Mouse (Mus musculus) gastrocnemius, postnatal 36 days (tissue): ENCODE data around the gene Tex33. TPM values are rescaled to one million over a fixed set of nuclear protein-coding genes. Genes with fewer than 3 reads are reported as not detected.

ENCODE experiments used
- DNase-seq, 2 experiments: peaks; one replicate each; pipeline ENCODE4 v3.0.0; 2022
- intact Hi-C: fragments of 180-260 bp; cut with DNase I; formaldehyde crosslinking; loops from one replicate; pipeline ENCODE4 v1.15.1; 2025
- long read RNA-seq, 2 experiments: library from polyadenylated mRNA; stranded (forward); transcript quantifications; one replicate each; pipeline ENCODE4 v2.0.0; 2021
- total RNA-seq, 2 experiments: library from RNA; stranded (reverse); gene quantifications; 2 replicates each; pipeline ENCODE4 v1.2.3; 2021

Tex33 gene
- total RNA-seq, result not detected
- long read RNA-seq, experiment 1, result 0 reads
- long read RNA-seq, experiment 2, result 0 reads

DNA sequence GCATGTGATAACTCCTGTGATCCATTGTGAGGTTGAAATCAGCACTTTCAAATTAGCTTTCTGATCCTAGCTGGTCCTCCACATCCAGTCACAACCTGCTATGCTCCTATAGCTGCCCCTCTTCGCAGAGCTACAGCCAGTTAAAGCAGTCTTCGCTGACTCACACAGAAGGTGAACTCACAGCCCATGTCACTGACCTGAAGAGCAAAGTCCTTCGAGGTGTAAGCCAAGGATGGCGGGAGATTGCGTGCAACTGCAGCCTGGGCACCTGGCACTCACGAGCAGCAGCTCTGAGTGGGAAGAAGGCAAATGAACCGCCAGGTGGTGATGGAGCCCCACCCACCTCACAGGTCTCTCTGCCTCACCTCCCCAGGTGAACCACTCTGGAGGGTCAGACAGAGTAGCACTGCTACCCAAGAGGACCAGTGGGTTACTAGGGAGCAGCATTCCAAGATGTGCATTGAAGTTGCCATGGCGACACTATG, at the start of gene Tex33:
TSS of gene Tex33 (minus strand) at position 435 of the 485 bp plus-strand sequence.
- intact Hi-C loops, result no loop called here
- DNase-seq, result no peak

DNA sequence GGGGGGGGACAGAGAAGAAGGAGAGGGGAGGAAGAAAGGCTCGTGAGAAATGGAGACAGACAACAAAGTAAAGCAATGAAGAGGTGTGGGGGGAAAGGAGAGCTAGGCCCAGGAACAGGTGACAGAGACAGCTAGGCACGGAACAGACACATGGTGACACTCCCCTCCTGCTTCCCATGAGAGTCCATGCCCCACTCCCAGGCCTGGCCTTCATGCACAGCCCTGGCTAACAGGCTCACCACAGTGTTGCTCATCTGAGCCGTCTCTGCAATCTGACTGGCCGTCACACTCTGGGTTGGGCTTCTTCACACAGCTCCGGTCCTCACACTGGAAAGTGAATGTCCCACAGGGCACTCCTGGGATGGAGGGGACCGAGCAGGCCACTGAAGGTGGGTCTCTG, 48.1 kb upstream of the Tex33 start:
- intact Hi-C loops, result no loop called here
- no peak for DNase-seq

DNA sequence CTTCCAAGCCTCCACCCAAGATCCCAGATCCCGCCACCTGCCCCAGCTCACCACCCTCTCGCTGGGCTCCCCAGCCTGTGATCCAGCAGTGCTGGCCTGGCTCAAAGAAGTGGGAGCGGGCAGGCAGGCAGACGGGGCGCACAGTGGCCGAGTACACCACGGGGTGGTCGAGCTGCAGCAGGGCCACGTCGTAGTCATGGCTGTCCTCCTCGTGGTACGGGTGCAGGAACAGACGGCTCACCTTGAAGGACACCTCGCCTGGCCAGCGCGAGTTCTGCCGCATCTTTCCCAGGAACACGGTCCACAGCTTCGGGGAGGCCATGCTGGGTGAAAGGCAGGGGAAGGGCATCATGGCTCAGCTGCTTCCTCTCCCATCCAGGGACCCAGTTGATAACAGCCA, 46.5 kb upstream of the Tex33 start:
- no peak for DNase-seq
- intact Hi-C loops, result no loop called here

DNA sequence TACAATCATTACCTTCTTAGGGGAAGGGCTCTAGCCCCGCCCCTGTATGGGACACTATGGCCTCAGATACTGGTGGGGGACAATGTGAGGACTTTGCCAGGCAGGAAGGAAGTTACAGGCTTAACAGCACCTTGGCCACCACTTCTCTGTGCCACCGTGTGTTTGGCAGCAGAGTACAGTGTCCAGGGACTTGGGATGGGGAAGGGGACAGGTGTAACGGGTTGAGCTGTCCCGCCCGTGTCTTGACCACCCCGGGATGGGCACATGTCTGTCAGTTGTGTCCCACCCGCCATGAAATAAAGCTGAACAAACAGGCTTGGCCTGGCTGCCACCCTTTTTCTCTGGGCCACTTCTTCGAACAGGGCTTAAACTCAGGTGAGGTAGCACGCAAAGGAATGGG, 43.3 kb upstream of the Tex33 start:
- no peak for DNase-seq
- intact Hi-C loops, result no loop called here

DNA sequence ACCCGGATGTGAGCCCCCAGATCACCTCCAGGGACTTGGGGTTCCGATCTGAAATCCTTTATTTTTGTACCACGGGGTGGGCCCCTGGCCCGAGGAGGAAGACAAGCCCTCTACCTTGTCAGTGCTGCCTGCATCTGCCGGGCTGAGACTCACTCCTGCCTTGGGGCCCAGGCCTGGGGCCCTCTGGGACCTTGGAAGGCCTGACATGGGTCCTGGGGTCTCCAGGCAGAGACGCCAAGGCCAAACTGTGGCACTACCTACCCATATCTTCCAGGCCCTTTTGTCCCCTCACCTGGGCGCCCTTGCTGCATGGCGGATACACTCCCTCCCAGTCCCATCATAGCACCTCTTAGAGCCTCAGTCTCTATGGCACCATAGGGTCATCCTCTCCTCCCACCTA, 42.8 kb upstream of the Tex33 start:
- intact Hi-C loops, result no loop called here
- DNase-seq, result no peak

DNA sequence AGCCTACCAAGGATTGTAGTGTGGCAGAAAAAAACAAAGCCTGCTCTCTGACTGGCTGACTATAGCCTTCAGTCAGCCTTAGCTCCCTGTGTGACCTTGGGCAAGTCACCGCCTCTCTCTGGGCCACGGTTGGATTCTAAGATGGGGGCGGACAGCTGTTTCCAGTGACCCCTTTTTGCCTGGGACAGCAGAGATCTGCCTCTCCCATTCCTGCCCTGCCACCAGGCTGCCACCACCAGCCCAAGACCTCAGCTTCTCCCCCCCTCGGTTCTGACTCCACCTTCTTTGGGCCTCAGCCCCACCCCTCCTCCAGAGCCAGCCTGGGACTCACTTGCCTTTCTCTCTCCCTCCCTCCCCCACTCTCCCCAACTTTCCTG, 42.3 kb upstream of the Tex33 start:
- DNase-seq, result no peak
- intact Hi-C loops, result no loop called here

DNA sequence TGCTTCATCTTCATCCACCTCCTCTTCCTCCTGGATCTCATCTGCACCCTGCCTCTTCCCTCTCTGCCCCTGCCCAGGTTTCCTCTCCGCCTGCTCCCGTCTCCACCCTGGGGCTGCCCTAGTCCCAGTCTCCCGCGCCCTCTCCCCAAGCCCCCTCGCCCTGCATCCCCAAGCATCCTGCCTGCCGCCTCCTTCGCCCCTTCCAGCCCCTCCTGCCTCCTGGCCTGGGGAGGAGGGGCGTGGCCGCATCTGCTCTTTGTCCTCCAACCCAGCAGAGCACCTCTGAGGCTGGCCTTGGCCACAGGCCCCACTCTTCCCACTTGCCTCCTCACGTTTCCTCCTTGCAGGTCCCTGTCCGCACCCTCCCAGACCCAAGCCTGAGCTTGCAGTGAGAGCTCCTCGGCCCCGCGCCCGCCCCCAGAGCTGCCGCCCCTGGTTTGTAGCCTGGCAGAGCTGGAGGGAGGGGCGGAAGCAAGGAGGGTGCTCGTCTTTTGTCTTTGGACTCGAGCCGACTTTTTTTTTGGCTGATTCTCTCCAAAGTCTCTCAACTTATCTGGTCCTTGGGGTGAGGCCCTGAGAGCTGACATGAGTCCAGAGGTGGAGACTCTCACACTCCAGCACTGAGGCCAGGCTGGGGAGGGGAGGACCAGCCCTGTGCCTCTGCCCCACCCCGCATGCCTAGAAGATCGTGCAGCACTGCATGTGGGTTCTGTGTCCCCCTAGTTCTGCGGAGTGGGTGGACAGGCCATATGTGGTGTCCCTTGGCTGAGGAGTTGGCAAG, 41.7 kb upstream of the Tex33 start:
- intact Hi-C loops, result no loop called here

DNA sequence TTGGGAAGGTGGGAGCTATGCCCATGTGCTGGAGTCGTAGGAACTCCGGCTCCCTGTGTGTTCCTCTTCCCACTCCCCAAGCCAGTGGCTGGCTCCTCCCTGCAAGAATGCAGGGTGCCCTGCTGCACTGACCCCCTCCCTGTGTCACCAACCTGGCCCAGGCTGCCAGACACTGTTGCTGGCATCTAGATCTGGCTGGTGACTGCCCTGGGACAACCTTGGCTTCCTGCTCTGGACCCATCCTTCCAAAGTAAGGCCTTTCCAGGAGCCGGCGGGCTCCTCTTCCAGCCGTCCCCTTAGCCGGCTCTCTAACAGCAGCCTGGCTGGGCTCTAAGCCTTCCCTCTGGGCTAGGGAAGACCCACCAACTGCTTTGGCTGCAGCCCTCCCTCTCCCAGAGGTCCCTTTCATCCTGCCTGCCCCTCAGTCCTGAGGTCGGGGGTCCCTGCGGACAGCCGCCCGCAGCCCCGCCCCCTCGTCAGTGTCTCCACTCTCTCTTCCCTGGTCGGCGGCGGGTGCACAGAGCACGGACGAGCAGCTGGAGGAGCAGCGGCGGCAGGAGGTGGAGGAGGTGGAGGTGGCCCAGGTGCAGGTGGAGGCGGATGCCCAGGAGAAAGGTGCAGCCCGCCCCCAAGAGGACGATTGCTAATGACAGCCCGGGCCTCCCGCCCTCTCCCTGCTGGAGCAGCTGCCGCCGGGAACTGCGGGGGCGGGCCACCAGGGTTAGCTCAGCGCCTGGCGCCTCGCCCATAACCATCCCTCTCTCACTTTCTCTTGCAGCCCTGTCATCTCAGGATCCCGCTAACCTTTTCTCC, 40.9 kb upstream of the Tex33 start:
- peak; percentile 80 to 84 for DNase-seq
- intact Hi-C loops, result no loop called here

More for the DNA sequence above, 41.7 kb upstream of the Tex33 start:
- peak; percentile 34 to 58 for DNase-seq

DNA sequence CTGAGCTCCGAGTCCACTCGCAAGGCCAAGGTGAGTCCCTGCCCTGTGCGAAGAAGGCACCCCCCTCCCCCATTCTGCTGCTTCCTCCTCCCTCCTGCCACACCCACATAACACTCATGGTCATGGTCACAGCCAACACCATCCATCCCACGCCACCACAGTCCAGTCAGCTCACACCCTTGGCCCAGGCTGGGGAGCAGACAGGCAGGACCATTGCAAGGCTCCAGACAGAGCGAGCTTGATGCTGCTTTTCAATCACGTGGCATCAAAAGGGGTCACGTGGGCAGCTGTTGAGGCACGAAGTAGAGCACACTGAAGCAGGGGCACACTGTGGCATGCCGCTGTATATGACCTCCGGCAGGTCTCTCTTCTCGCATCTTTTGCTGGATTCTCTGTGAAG, 40.0 kb upstream of the Tex33 start:
- intact Hi-C loops, result no loop called here
- no peak for DNase-seq

DNA sequence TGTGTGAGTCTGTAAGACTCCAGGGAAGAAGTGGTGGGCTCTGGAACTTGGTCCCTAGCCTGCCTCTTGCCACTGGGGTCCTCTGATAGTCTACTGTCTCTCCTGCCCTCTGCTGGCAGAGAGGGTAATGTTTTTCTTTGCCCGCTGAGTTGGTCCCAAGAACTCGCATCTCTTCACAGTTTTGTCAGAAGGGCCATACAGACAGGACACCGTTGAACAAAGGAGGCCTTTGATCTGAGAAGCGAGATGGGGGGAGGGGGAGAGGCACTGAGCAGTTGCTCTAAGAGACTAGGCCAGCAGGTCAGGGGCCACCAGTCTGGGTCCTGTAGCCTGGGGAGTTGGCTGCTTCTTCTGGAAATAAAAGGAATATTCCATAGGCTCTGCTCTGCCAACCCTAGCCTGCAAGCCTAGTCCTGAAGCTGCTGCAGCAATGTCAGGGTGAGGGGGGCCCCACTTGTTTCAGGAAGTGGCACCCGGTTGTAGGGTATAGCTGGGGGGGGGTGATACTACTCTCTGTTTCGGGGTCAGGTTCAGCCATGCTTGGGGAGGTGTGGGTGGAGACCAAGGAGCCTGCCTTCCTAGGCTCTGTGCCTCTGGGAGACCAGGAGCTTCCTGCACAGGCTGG, 39.3 kb upstream of the Tex33 start:
- no peak for DNase-seq
- intact Hi-C loops, result no loop called here

DNA sequence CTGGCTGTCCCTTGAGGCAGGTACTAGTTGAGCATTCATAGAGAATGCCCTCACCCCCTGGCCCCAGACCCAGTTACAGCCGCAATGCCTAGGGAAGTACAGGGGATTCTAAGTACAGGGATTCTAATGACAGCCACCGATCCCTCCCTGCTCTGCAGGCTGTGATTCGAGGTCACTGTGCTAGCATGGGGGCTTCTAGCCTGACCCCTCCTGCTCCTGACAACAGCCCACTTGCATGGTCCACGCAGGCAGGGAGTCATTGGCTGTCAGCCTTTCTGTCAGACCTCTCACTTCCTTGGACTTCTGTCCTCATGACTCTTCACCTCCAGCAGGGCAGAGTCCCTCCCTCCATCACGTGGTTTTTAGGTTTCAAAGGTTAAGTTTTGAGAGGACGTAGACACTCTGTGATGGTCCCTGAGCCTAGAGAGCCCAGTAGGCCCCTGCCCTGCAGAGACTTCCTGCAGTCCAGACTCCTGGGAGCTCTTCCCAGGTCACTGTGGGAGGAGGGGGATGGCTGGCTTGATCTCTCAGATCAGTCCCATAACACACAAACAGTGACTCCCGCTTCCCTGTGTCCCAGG, 35.9 kb upstream of the Tex33 start:
- intact Hi-C loops, result no loop called here

DNA sequence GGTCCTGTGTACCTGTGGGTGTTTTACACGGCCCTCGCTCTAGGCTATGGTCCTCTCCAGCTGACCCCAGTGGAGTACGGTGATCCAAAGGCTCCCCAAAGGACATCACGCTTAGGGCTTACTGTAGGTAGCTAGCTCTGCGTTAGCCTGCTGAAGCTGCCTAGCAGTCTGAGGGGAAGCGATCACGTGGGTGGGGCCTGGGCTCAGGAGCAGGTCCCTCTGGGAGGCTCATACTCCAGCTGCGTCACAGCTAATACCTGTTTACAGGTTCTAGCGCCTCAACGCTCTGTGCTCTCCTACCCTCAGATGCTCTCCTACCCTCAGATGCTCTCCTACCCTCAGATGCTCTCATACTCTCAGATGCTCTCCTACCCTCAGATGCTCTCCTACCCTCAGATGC, 35.2 kb upstream of the Tex33 start:
- intact Hi-C loops, result no loop called here
- no peak for DNase-seq

More for the DNA sequence above, 35.9 kb upstream of the Tex33 start:
- DNase-seq, result no peak

DNA sequence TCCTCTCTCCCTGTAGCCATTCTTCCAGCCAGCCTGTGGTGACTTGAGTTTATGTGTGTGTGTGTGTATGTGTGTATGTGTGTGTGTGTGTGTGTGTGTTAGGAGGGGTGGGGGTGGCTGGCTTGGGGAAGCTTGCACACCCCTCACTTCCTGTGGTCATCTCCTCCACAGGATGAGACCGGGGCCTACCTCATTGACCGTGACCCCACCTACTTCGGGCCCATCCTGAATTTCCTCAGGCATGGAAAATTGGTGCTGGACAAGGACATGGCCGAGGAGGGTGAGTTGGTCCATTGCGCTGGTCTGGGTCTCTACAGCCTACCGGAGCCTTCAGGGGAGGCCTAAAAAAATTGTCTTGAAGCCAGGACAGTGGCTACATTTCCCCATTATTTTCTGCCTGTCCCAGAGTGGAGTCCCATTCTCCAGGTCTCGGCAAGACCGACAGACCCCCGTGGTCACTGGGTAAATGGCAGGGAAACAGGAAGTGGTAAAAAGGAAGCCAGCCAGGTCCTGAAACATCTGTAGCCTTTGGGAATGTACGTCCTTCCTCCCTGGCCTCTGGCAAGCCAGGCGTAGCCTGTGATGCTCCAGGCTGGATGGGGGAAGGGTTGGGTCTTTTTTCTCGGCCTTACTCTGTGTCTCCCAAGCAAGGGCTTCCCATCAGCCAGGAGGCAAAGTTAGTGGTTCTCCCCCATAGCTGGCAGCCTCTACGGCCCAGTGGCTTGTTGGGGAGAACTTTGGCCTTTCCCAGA, 34.3 kb upstream of the Tex33 start:
- no peak for DNase-seq
- intact Hi-C loops, result no loop called here

DNA sequence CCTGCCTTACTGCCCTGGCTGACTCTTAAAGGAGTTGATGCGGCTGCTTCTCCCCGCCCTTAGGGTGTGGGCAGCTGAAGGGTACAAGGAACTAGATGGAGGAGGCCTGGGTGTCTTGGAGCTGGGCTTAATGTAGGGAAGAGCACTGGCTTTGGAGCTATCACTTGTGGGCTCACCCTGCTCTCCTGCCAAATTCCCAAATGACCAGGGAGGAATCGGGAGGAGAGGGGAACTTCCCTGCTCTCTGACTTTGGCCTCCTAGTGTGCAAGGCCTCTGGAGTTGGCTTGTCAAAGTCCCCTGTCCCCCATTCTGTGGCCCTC, 33.4 kb upstream of the Tex33 start:
- DNase-seq, result peak in 1 of 2 experiments; percentile 59
- intact Hi-C loops, result no loop called here

DNA sequence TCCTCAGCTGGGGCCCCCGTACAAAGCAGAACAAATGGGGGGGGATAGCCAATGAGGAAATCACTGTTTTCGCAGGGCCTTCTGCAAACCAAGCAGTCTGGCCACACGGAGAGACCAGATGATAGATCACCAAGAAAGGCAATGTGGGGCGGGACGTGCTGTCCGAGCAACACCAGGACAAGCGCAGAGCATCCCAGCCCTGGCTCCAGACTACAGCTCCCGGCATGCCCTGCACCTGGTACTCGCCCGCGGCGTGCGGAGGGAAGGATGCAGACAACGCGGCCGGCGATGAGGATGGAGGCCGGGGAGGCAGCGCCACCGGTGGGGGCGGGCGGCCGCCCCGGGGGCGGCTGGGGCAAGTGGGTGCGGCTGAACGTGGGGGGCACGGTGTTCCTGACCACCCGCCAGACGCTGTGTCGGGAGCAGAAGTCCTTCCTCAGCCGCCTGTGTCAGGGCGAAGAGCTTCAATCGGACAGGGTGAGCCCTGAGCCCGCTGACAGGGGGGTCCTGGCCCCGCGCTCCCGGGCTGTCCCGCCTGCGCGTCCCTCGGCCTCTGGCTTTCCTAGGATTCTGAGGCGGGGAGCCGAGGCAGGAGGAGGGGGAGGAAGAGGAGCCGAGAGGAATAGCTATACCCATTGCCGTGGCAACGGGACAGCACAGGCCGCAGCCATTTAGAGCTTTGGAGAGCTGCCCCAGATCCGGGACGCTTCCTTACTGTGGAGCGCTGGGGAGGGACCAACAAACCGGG, 32.9 kb upstream of the Tex33 start, which contains the start of gene Kctd17:
TSS of gene Kctd17 (plus strand) at position 174 of the 748 bp plus-strand sequence.
- intact Hi-C loops, result loop anchor here (1.0 kb wide), 1 partner anchor 25 kb away; no protein-coding TSS in a partner anchor
- DNase-seq, result peak; percentile 67 to 74

DNA sequence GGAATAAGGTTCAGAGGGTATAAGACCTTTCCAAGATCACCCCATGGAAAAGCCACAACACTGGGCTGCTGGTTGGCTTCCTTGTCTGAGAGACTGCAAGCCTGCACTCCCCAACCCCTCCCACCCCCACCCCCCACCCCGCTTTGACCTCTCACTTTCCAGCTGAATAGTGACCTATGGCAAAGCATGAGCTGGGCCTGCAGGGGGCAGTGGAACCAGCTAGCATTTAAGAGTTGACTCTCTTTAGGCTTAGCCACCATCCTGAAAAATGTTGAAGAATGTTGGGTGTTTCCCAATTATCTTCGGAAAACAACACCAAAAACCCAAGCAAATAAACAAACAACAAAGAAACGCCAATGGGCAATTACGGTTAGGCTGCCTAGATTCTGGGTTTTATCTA, 29.5 kb upstream of the Tex33 start:
- no peak for DNase-seq
- intact Hi-C loops, result no loop called here

DNA sequence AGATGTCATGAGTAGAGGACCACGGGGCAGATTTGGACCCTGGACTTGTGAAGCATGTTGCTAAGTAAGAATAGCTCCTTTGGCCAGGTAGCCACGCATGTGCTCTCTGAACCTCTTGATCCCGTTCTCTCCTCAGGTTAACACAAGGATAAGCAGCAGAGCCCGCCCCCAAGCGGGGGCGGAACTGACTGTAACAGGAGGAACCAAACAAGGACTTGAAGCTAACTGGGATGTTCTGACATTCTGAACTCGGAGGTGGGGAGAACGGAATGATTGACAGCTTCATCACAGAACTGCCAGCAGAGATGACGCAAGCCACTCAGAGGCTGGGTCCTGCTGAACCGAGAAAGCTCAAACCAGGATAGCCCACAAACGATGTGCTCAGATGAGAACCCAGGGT, 28.8 kb upstream of the Tex33 start:
- intact Hi-C loops, result loop anchor here (5.0 kb wide), 1 partner anchor 247 kb away; no protein-coding TSS in a partner anchor
- DNase-seq, result no peak

DNA sequence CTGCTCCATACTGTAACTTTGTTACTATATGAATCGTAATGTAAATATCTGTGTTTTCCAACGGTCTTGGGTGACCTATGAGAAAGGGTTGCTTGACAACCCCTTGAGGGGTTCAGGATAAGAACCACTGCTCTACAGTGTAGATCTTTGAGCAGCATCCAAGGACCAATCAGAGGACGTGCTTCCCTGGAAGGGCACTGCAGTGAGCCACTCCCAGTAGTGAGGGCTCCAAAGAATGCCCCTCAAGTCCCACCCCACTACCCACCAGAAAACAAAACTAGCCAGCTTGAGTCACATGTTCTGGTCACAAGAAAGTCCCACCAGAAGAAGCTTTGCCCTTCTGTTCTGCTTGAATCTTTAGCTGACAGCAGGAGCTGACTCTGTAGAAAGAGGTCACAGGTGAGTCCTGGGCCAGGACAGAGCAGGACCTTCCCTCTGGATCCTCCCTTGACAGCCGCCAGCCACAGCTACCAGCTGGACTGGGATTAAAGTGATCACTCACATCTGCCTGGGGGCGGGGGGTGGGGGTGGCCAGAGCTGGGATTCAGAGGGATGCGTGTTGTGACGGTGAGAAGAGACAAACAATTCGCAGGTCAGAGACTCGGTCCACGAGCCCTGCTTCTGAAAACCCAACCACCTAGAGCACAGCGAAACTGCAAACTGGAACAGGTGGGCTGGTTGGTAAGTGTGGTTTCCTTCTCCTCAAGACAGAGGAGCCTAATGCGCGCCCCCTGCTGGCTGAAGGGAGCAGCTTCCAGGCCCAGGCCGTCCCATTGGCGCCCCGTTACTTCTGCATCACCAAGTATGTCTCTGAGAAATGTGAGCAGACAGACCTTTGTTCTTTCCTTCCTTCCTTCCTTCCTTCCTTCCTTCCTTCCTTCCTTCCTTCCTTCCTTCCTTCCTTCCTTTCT, 26.6 kb upstream of the Tex33 start:
- intact Hi-C loops, result loop anchor here (2.0 to 5.0 kb wide), 3 partner anchors 68 to 245 kb away; no protein-coding TSS in a partner anchor
- peak; percentile 65 to 76 for DNase-seq
